Mouse (Mus musculus): ENCODE measurements around the gene Hoxa4.

DNA sequence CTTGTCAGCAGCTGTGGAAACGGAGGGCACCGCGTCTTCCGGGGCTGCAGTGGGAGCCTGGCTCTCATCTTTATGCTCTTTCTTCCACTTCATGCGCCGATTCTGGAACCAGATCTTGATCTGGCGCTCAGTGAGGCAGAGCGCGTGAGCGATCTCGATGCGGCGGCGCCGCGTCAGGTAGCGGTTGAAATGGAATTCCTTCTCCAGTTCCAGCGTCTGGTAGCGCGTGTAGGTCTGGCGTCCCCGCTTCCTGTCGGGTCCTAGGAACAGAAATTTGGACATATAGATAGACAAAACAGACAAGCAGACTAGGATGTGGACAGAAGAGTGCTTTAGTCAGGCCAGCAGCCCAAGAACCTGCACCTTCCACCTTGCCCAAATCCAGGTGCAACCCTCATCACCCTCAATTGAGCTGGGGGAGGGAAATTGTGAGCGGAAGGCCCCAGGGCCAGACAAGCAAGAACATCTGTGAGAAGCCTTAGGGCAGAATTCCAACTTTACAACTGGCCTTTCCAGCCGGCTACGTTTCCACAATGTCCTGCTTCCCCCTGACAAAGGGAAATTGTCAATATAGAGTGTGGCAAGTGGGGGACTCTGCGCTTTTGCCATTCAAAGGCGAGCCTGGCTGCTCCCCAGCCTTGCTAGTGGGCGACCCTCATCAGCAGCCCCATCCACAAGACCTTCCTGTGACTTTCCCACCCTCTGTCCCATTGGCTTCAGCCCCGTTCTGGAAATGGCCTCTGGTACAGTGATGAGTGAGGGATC, 24.4 kb upstream of the Hoxa4 start:
- no peak for TF ChIP-seq CTCF (IDR thresholded peaks at IDR 0.05; ENCODE audit: extremely low read depth, insufficient read length, insufficient replicate concordance, low read depth, low read length)
- no peak for TF ChIP-seq POLR2A (IDR thresholded peaks at IDR 0.05; ENCODE audit: low read depth, low read length)

Measured in small intestine, adult 2 months (tissue).